Mouse (Mus musculus): ENCODE data around the gene Xpc. TPM values are rescaled to one million over a fixed set of nuclear protein-coding genes. Genes with fewer than 3 reads are reported as not detected.
A peak's percentile ranks its signal among the peaks of the same experiment; 100 is the strongest.

Gene Xpc
- 10 to 100 TPM; 13.1 to 16.5 TPM for total RNA-seq (2021)
- long read RNA-seq, experiment 1, transcript Xpc-201 (16 exons, 3,634 nt) = major isoform, 19 of 22 reads
- long read RNA-seq, experiment 1, partial matches to known transcripts = 1 of 22 reads
- long read RNA-seq, experiment 1, other reads (novel, unspliced or antisense) = 2 of 22 reads
- long read RNA-seq, experiment 2, transcript Xpc-201 (16 exons, 3,634 nt) = major isoform, 66 of 96 reads
- long read RNA-seq, experiment 2, partial matches to known transcripts = 27 of 96 reads
- long read RNA-seq, experiment 2, other reads (novel, unspliced or antisense) = 3 of 96 reads

GRCm38 (mm10) chr6:91515545-91516449, at the start of gene Xpc, which contains the start of gene Lsm3:
Gene Xpc (minus strand): TSS chr6:91515888.
Gene Lsm3 (plus strand): TSS chr6:91515928.
- DNase-seq (ENCODE audit: low spot score in 2 of 2) = peak; percentile 99

GRCm38 (mm10) chr6:91563031-91563430, 47.3 kb upstream of the Xpc start:
- no peak for DNase-seq (ENCODE audit: low spot score in 2 of 2)

GRCm38 (mm10) chr6:91560186-91560585, 44.5 kb upstream of the Xpc start:
- no peak for DNase-seq (ENCODE audit: low spot score in 2 of 2)

GRCm38 (mm10) chr6:91559371-91559770, 43.7 kb upstream of the Xpc start:
- no peak for DNase-seq (ENCODE audit: low spot score in 2 of 2)

GRCm38 (mm10) chr6:91558565-91558964, 42.9 kb upstream of the Xpc start:
- DNase-seq (ENCODE audit: low spot score in 2 of 2) = no peak

- DNase-seq (ENCODE audit: low spot score in 2 of 2) = no peak
These were observed 37.0 kb upstream of the Xpc start for GRCm38 (mm10) chr6:91552693-91553092.

- no peak for DNase-seq (ENCODE audit: low spot score in 2 of 2)
These were observed 36.0 kb upstream of the Xpc start for GRCm38 (mm10) chr6:91551671-91552070.

- no peak for DNase-seq (ENCODE audit: low spot score in 2 of 2)
These were observed 33.9 kb upstream of the Xpc start for GRCm38 (mm10) chr6:91549621-91550020.

- no peak for DNase-seq (ENCODE audit: low spot score in 2 of 2)
These were observed 31.6 kb upstream of the Xpc start for GRCm38 (mm10) chr6:91547313-91547712.

- no peak for DNase-seq (ENCODE audit: low spot score in 2 of 2)
These were observed 30.7 kb upstream of the Xpc start for GRCm38 (mm10) chr6:91546241-91546884.

- no peak for DNase-seq (ENCODE audit: low spot score in 2 of 2)
These were observed 27.4 kb upstream of the Xpc start for GRCm38 (mm10) chr6:91543056-91543455.

GRCm38 (mm10) chr6:91541276-91541675, 25.6 kb upstream of the Xpc start:
- DNase-seq (ENCODE audit: low spot score in 2 of 2) = no peak

GRCm38 (mm10) chr6:91536047-91536765, 20.5 kb upstream of the Xpc start:
- DNase-seq (ENCODE audit: low spot score in 2 of 2) = no peak

GRCm38 (mm10) chr6:91535231-91535630, 19.5 kb upstream of the Xpc start:
- no peak for DNase-seq (ENCODE audit: low spot score in 2 of 2)

- no peak for DNase-seq (ENCODE audit: low spot score in 2 of 2)
These were observed 18.6 kb upstream of the Xpc start for GRCm38 (mm10) chr6:91534268-91534667.

GRCm38 (mm10) chr6:91533771-91534170, 18.1 kb upstream of the Xpc start:
- DNase-seq (ENCODE audit: low spot score in 2 of 2) = no peak

GRCm38 (mm10) chr6:91533359-91533758, 17.7 kb upstream of the Xpc start:
- DNase-seq (ENCODE audit: low spot score in 2 of 2) = no peak

GRCm38 (mm10) chr6:91532661-91533060, 17.0 kb upstream of the Xpc start:
- DNase-seq (ENCODE audit: low spot score in 2 of 2) = no peak

GRCm38 (mm10) chr6:91531276-91531675, 15.6 kb upstream of the Xpc start:
- DNase-seq (ENCODE audit: low spot score in 2 of 2) = no peak

- no peak for DNase-seq (ENCODE audit: low spot score in 2 of 2)
These were observed 15.0 kb upstream of the Xpc start for GRCm38 (mm10) chr6:91530673-91531072.

GRCm38 (mm10) chr6:91528265-91528664, 12.6 kb upstream of the Xpc start:
- DNase-seq (ENCODE audit: low spot score in 2 of 2) = no peak
